Mouse (Mus musculus) myocyte (in vitro differentiated cells): ENCODE results near the gene Grb7. TPM values are rescaled to one million over a fixed set of nuclear protein-coding genes. Genes with fewer than 3 reads are reported as not detected.

Experiments used
- H3K27me3 ChIP-seq: one replicate; pipeline ENCODE4 v1.6.1; 2011; ENCODE audit not compliant: control insufficient read depth, insufficient read depth, insufficient read length
- H3K36me3 ChIP-seq: one replicate; pipeline ENCODE4 v1.6.1; 2011; ENCODE audit not compliant: control insufficient read depth, insufficient read depth
- H3K4me2 ChIP-seq: one replicate; pipeline ENCODE4 v1.6.1; 2011; ENCODE audit warnings: low read depth, control low read depth
- H3K4me3 ChIP-seq: one replicate; pipeline ENCODE4 v1.5.1; 2011; ENCODE audit warnings: mild to moderate bottlenecking, control low read depth, moderate library complexity
- H3K79me2 ChIP-seq: one replicate; pipeline ENCODE4 v1.6.1; 2011; ENCODE audit not compliant: control insufficient read depth, insufficient read depth
- H3ac ChIP-seq: one replicate; pipeline ENCODE4 v1.6.1; 2011; ENCODE audit not compliant: control insufficient read depth, insufficient read length
- CEBPB ChIP-seq: IDR thresholded peaks from 2 replicates; pipeline ENCODE4 v1.6.1; 2011; ENCODE audit warnings: mild to moderate bottlenecking, moderate library complexity; ENCODE audit not compliant: poor library complexity, insufficient read depth, severe bottlenecking
- E2F4 ChIP-seq: IDR thresholded peaks from one replicate; pipeline ENCODE4 v1.6.1; 2011; ENCODE audit warnings: mild to moderate bottlenecking, control low read depth, moderate library complexity; ENCODE audit not compliant: insufficient read depth
- MAX ChIP-seq: IDR thresholded peaks from one replicate; pipeline ENCODE4 v1.6.1; 2011; ENCODE audit warnings: low read depth, mild to moderate bottlenecking, control low read depth
- MYOD1 ChIP-seq, 3 experiments: IDR thresholded peaks; one replicate each; pipeline ENCODE4 v1.6.1; 2011; ENCODE audit warnings: control low read depth in 2 of 3, low read depth in 2 of 3, mild to moderate bottlenecking in 2 of 3, moderate library complexity in 1 of 3; ENCODE audit not compliant: insufficient read length in 2 of 3, control insufficient read depth in 1 of 3
- MYOG ChIP-seq, 3 experiments: IDR thresholded peaks; one replicate each; pipeline ENCODE4 v1.6.1; 2011; ENCODE audit warnings: control low read depth in 2 of 3, low read depth in 2 of 3, mild to moderate bottlenecking in 2 of 3; ENCODE audit not compliant: insufficient read length in 2 of 3, control insufficient read depth in 1 of 3, insufficient read depth in 1 of 3
- POLR2A ChIP-seq: IDR thresholded peaks from one replicate; pipeline ENCODE4 v1.6.1; 2011; ENCODE audit warnings: low read depth, mild to moderate bottlenecking, control low read depth, moderate library complexity; ENCODE audit not compliant: insufficient read length
- POLR2AphosphoS2 ChIP-seq: IDR thresholded peaks from one replicate; pipeline ENCODE4 v1.6.1; 2011; ENCODE audit warnings: low read depth, control low read depth; ENCODE audit not compliant: insufficient read length
- REST ChIP-seq: IDR thresholded peaks from one replicate; pipeline ENCODE4 v1.6.1; 2011; ENCODE audit warnings: mild to moderate bottlenecking, control low read depth, moderate library complexity; ENCODE audit not compliant: insufficient read depth, insufficient read length
- SRF ChIP-seq: IDR thresholded peaks from one replicate; pipeline ENCODE4 v1.6.1; 2011; ENCODE audit warnings: low read depth; ENCODE audit not compliant: control insufficient read depth, insufficient read length
- TCF12 ChIP-seq: IDR thresholded peaks from one replicate; pipeline ENCODE4 v1.6.1; 2011; ENCODE audit warnings: mild to moderate bottlenecking, control low read depth; ENCODE audit not compliant: poor library complexity, insufficient read depth, severe bottlenecking
- TCF3 ChIP-seq: IDR thresholded peaks from one replicate; pipeline ENCODE4 v1.6.1; 2011; ENCODE audit warnings: low read depth, control low read depth; ENCODE audit not compliant: insufficient read length
- USF1 ChIP-seq: IDR thresholded peaks from one replicate; pipeline ENCODE4 v1.6.1; 2011; ENCODE audit warnings: low read depth, mild to moderate bottlenecking, control low read depth, moderate library complexity
- polyA plus RNA-seq: library from polyadenylated mRNA; unstranded; fragments of >200 nt; fragmentation: generic; extraction: Trizol; gene quantifications from one replicate; pipeline ENCODE4 v1.2.1, GENCODE M21; 2012; ENCODE audit warnings: missing spikeins

The Grb7 gene
- polyA plus RNA-seq, 1 experiment, result not detected

DNA sequence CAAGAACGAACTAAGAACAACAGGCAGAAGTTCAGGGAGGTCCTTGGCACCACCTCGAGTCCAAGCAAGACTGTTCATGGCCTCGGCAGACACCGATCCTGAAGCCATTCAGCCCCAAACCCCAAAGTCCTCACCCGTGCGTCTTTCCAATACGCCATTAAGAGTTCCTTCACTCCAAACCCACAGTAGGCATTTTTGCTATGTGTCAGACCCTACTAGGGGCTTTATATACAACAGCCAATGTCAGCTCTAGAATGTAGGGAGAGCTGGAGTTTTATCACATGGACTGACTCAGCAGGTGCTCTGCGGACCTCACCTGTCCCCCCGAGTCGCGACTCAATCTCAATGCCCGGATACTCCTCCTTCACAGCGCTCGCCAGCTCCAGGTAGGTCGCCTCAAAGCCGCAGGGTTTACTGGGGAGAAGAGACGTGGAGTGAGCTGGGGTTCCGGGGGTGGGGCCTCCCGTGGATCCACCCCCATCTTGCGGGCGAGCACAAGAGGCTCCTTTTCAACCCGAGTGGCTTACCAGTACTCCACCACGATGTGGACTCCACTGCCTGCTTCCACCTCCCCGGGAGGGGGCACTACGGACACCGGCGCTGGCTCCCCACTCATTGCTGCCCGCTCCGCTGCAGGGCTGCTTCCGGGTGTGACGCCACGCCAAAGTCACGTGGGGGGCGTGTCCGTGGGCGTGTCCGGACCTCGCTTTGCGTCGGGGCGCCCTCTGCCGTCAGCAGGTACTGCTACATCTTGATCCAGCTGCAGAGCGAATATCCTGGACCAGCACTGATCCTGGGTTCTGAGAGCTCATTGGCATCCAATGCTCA lies 7.6 kb upstream of the Grb7 start, which contains the start of gene Mien1:
TSS of gene Mien1 (minus strand) at position 661 of the 828 bp plus-strand sequence.
- no peaks in the 10 kb centered on the region for H3K36me3 ChIP-seq
- no peaks in the 10 kb centered on the region for H3K27me3 ChIP-seq
- no peak within 1 kb of the TSS for H3ac ChIP-seq
- no peak for TF ChIP-seq MAX
- TF ChIP-seq POLR2AphosphoS2, result peak; percentile 95
- peak in 1 of 3 experiments; percentile 50 for TF ChIP-seq MYOD1 (IDR thresholded peaks at IDR 0.05; ENCODE audit: control insufficient read depth in 1 of 3, insufficient read length in 2 of 3, low read depth in 2 of 3)
- no peak for TF ChIP-seq CEBPB
- no peak for TF ChIP-seq TCF12
- peak; percentile 98 for TF ChIP-seq USF1
- no peak for TF ChIP-seq MYOG (IDR thresholded peaks at IDR 0.05; ENCODE audit: control insufficient read depth in 1 of 3, insufficient read depth in 1 of 3, insufficient read length in 2 of 3, low read depth in 2 of 3)
- TF ChIP-seq SRF, result peak; percentile 87
- TF ChIP-seq POLR2A, result peak; percentile 81
- TF ChIP-seq REST, result no peak
- no peak for TF ChIP-seq TCF3
- TF ChIP-seq E2F4, result no peak
- peak within 1 kb of the TSS; percentile 89 for H3K4me2 ChIP-seq
- H3K79me2 ChIP-seq, result no peaks in the 10 kb centered on the region
- peak within 1 kb of the TSS; percentile 58 for H3K4me3 ChIP-seq

DNA sequence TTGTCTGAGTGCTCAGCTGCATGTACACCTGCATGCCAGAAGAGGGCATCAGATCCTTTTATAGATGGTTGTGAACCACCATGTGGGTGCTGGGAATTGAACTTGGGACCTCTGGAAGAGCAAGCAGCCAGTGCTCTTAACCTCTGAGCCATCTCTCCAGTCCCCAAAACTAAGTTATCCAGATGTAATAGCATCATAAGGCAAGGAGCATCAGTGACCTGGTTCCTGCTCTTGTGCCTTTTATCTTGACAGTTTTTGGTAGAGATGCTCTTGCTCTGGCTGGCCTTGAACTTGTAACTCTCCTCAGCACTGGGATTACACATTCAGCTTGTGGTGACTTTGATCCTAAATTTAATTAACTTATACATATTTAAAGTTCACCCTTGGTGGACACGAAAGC lies 2.5 kb upstream of the Grb7 start:
- Histone ChIP-seq H3K27me3 (peaks cover 42% of the 10 kb centered on the region), H3K4me3 (no peak overlapping the region), H3K79me2 (no peaks in the 10 kb centered on the region), H3ac (no peak overlapping the region), H3K36me3 (no peaks in the 10 kb centered on the region), H3K4me2 (no peak overlapping the region)
- no peak for TF ChIP-seq USF1
- no peak for TF ChIP-seq TCF12
- no peak for TF ChIP-seq CEBPB
- no peak for TF ChIP-seq REST
- no peak for TF ChIP-seq SRF
- no peak for TF ChIP-seq MAX
- no peak for TF ChIP-seq MYOD1 (IDR thresholded peaks at IDR 0.05; ENCODE audit: control insufficient read depth in 1 of 3, insufficient read length in 2 of 3, low read depth in 2 of 3)
- TF ChIP-seq POLR2A, result no peak
- no peak for TF ChIP-seq E2F4

DNA sequence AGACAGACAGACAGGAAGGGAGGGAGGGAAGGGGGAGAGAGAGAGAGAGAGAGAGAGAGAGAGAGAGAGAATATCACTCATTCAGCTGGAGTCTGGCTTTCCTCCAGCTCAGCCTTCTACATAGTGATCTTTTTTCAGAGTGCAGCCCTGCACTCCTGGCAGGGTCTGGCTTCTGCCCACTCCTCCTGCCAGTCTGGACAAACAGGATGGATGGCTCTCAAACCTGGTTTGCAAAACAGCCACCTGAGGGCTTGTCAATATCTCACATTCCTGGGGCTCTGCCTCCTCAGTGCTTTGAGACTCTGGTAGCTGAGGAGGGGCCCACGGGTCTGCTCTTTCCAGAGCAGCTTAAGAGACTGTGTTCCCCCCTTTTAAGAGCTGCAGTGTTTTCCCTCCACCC lies 956 bp upstream of the Grb7 start:
- Histone ChIP-seq H3K79me2 (no peaks in the 10 kb centered on the region), H3ac (no peak overlapping the region), H3K4me2 (no peak overlapping the region), H3K36me3 (no peaks in the 10 kb centered on the region), H3K27me3 (peaks cover 57% of the 10 kb centered on the region), H3K4me3 (no peak overlapping the region)
- TF ChIP-seq TCF3 (no peak), TCF12 (no peak), POLR2AphosphoS2 (no peak), USF1 (no peak), MYOG (IDR thresholded peaks at IDR 0.05; ENCODE audit: control insufficient read depth in 1 of 3, insufficient read depth in 1 of 3, insufficient read length in 2 of 3, low read depth in 2 of 3) (no peak), MAX (no peak), POLR2A (no peak), SRF (no peak), REST (no peak), E2F4 (no peak), MYOD1 (IDR thresholded peaks at IDR 0.05; ENCODE audit: control insufficient read depth in 1 of 3, insufficient read length in 2 of 3, low read depth in 2 of 3) (no peak)

DNA sequence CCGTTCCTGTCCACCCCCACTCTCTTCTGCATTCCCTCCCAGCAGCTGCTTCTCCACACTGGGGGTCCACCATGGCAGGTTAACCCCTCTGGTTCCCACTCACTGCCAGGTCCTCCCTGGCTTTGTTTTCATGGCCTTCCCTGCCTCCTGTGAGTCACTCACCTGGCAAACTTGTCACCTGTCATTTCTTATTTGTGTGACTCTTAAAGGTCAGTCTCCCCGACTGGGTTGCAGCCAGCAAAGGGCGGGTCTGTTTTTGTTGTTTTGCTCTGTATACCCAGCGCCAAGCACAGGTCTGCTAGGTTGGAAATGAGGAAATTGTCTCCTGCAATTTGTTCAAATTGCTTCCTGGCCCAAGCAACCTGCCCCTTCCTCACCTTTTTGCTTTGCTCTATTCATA lies 515 bp upstream of the Grb7 start:
- H3K36me3 ChIP-seq, result no peaks in the 10 kb centered on the region
- peaks cover 62% of the 10 kb centered on the region for H3K27me3 ChIP-seq
- H3K4me2 ChIP-seq, result no peak overlapping the region
- no peaks in the 10 kb centered on the region for H3K79me2 ChIP-seq
- H3K4me3 ChIP-seq, result no peak overlapping the region
- no peak overlapping the region for H3ac ChIP-seq
- no peak for TF ChIP-seq REST
- no peak for TF ChIP-seq USF1
- TF ChIP-seq SRF, result no peak
- TF ChIP-seq MAX, result no peak
- no peak for TF ChIP-seq POLR2A
- no peak for TF ChIP-seq TCF3
- no peak for TF ChIP-seq MYOD1 (IDR thresholded peaks at IDR 0.05; ENCODE audit: control insufficient read depth in 1 of 3, insufficient read length in 2 of 3, low read depth in 2 of 3)
- no peak for TF ChIP-seq CEBPB
- TF ChIP-seq E2F4, result no peak
- no peak for TF ChIP-seq POLR2AphosphoS2
- TF ChIP-seq MYOG (IDR thresholded peaks at IDR 0.05; ENCODE audit: control insufficient read depth in 1 of 3, insufficient read depth in 1 of 3, insufficient read length in 2 of 3, low read depth in 2 of 3), result no peak
- no peak for TF ChIP-seq TCF12
